Comparison of ENCODE assay signal across 12 mouse cellular contexts in genomic region chr16:41903654-41904053, GRCm38 (mm10).
A peak's percentile ranks its signal among the peaks of the same experiment; 100 is the strongest.
DNase-seq lines count a peak whose midpoint lies in the region; ATAC-seq and TF ChIP-seq lines count a peak whose summit lies in the region.
"Had no signal": no experiment of that assay in that cellular context is flagged by ENCODE, and none has a peak within 500 bp of the region (broad histone marks: within the 10 kb centered on the region; RNA-seq: fewer than 3 reads in every experiment).

No protein-coding gene starts in this region.

- no peaks in the 10 kb centered on the region for H3K9me3 ChIP-seq in midbrain, postnatal 0 days (ENCODE audit: low read length)
- H3K9me3 ChIP-seq in midbrain, embryonic 15.5 days = no peaks in the 10 kb centered on the region
- H3K9me3 ChIP-seq in forebrain, postnatal 0 days (ENCODE audit: low read length) = no peaks in the 10 kb centered on the region
- no peaks in the 10 kb centered on the region for H3K9me3 ChIP-seq in lung, postnatal 0 days (ENCODE audit: low read length)
- H3K9me3 ChIP-seq: limb, embryonic 12.5 days had no signal

- H3K4me1 ChIP-seq in midbrain, postnatal 0 days (ENCODE audit: insufficient read depth, low read length) = no peaks in the 10 kb centered on the region
- no peaks in the 10 kb centered on the region for H3K4me1 ChIP-seq in midbrain, embryonic 15.5 days
- H3K4me1 ChIP-seq in forebrain, postnatal 0 days (ENCODE audit: insufficient read depth) = 0 out of 2 replicates have a peak, but pooled peaks cover 4% of the 10 kb centered on the region
- H3K4me1 ChIP-seq in lung, postnatal 0 days (ENCODE audit: insufficient read depth, low read depth, low read length) = no peaks in the 10 kb centered on the region
- H3K4me1 ChIP-seq: limb, embryonic 12.5 days had no signal

- no peaks in the 10 kb centered on the region for H3K27me3 ChIP-seq in midbrain, postnatal 0 days (ENCODE audit: insufficient read depth, low read length)
- H3K27me3 ChIP-seq in midbrain, embryonic 15.5 days (replicated peaks) = no peaks in the 10 kb centered on the region
- H3K27me3 ChIP-seq in forebrain, postnatal 0 days (ENCODE audit: insufficient read depth, low read length) = no peaks in the 10 kb centered on the region
- no peaks in the 10 kb centered on the region for H3K27me3 ChIP-seq in lung, postnatal 0 days (replicated peaks; ENCODE audit: insufficient read depth, low read length)
- H3K27me3 ChIP-seq: limb, embryonic 12.5 days had no signal

- 36% methylated on average over 3 of the region's 3 CpGs for WGBS in midbrain, postnatal 0 days
- 20% methylated on average over 3 of the region's 3 CpGs for WGBS in midbrain, embryonic 15.5 days
- 13% methylated on average over 3 of the region's 3 CpGs for WGBS in forebrain, postnatal 0 days
- WGBS in lung, postnatal 0 days = 51% methylated on average over 3 of the region's 3 CpGs

- H3K36me3 ChIP-seq in midbrain, postnatal 0 days (ENCODE audit: insufficient read depth, low read length) = no peaks in the 10 kb centered on the region
- no peaks in the 10 kb centered on the region for H3K36me3 ChIP-seq in midbrain, embryonic 15.5 days (replicated peaks)
- H3K36me3 ChIP-seq in forebrain, postnatal 0 days (ENCODE audit: insufficient read depth) = no peaks in the 10 kb centered on the region
- no peaks in the 10 kb centered on the region for H3K36me3 ChIP-seq in lung, postnatal 0 days (ENCODE audit: insufficient read depth, low read length)
- H3K36me3 ChIP-seq: G1E; limb, embryonic 12.5 days had no signal

- peak; percentile 10 for DNase-seq in adrenal gland, postnatal 14 days
- DNase-seq in adrenal gland, postnatal 25 days = no peak
- peak; percentile 72 for DNase-seq in midbrain, postnatal 0 days (ENCODE audit: low spot score)
- peak; percentile 54 for DNase-seq in forebrain, postnatal 0 days
- peak; percentile 8 for DNase-seq in retina, embryonic 14.5 days (ENCODE audit: low spot score)
- DNase-seq in spleen, postnatal 14 days (ENCODE audit: low spot score in 2 of 2) = no peak
- DNase-seq in lung, postnatal 0 days (ENCODE audit: low spot score) = no peak
- DNase-seq: heart, adult 11 months; kidney, postnatal 36 days had no signal

- TF ChIP-seq EP300 in lung, postnatal 0 days (IDR thresholded peaks at IDR 0.05) = no peak

- no peak; the same call in 1 of the 2 replicates for ATAC-seq in midbrain, postnatal 0 days (ENCODE audit: low FRiP score)
- ATAC-seq in midbrain, embryonic 15.5 days (replicated peaks) = no peak
- peak; percentile 56 for ATAC-seq in forebrain, postnatal 0 days
- no peak for ATAC-seq in lung, postnatal 0 days

- H3K27ac ChIP-seq in midbrain, postnatal 0 days (ENCODE audit: low read depth, low read length) = no peak overlapping the region
- H3K27ac ChIP-seq in midbrain, embryonic 15.5 days = no peak overlapping the region
- H3K27ac ChIP-seq in forebrain, postnatal 0 days (ENCODE audit: low read depth, low read length) = no peak overlapping the region
- no peak overlapping the region for H3K27ac ChIP-seq in lung, postnatal 0 days (ENCODE audit: low read length)
- H3K27ac ChIP-seq: limb, embryonic 12.5 days had no signal

- no peak for TF ChIP-seq CTCF in midbrain, postnatal 0 days (IDR thresholded peaks at IDR 0.05)
- no peak for TF ChIP-seq CTCF in forebrain, postnatal 0 days (IDR thresholded peaks at IDR 0.05; ENCODE audit: low read depth)
- no peak for TF ChIP-seq CTCF in lung, postnatal 0 days (IDR thresholded peaks at IDR 0.05)

- no peak overlapping the region for H3K9ac ChIP-seq in midbrain, postnatal 0 days (replicated peaks; ENCODE audit: low read length, poor library complexity, severe bottlenecking)
- H3K9ac ChIP-seq in midbrain, embryonic 15.5 days = no peak overlapping the region
- H3K9ac ChIP-seq in forebrain, postnatal 0 days = no peak overlapping the region
- no peak overlapping the region for H3K9ac ChIP-seq in lung, postnatal 0 days (replicated peaks; ENCODE audit: low read depth)
- H3K9ac ChIP-seq: limb, embryonic 12.5 days had no signal

- no peak overlapping the region for H3K4me2 ChIP-seq in midbrain, postnatal 0 days (ENCODE audit: low read depth, low read length, poor library complexity, severe bottlenecking)
- no peak overlapping the region for H3K4me2 ChIP-seq in midbrain, embryonic 15.5 days
- no peak overlapping the region for H3K4me2 ChIP-seq in forebrain, postnatal 0 days (ENCODE audit: low read depth)
- H3K4me2 ChIP-seq in lung, postnatal 0 days (replicated peaks; ENCODE audit: low read depth, low read length) = no peak overlapping the region
- H3K4me2 ChIP-seq: limb, embryonic 12.5 days had no signal

- H3K4me3 ChIP-seq in midbrain, postnatal 0 days (ENCODE audit: low read depth, low read length) = no peak overlapping the region
- no peak overlapping the region for H3K4me3 ChIP-seq in midbrain, embryonic 15.5 days
- no peak overlapping the region for H3K4me3 ChIP-seq in forebrain, postnatal 0 days (ENCODE audit: low read depth, low read length)
- no peak overlapping the region for H3K4me3 ChIP-seq in lung, postnatal 0 days (ENCODE audit: low read depth, low read length)
- H3K4me3 ChIP-seq: limb, embryonic 12.5 days had no signal

Comparison
In these comparisons a context has a peak if more than half of its experiments do, and no peak if none do; other contexts are left out.
1. DNase-seq: peak in adrenal gland, postnatal 14 days (single experiment), midbrain, postnatal 0 days (single experiment), forebrain, postnatal 0 days (single experiment) and retina, embryonic 14.5 days (single experiment); none in adrenal gland, postnatal 25 days (single experiment), spleen, postnatal 14 days (0 of 2) and lung, postnatal 0 days (single experiment).